Mouse (Mus musculus) embryo, embryonic 10 days (tissue): Measurements from ENCODE around the gene Ccnl2.
"Not testable (repeated sequence)": the region's sequence is repeated elsewhere in the genome, so short reads cannot be mapped to it uniquely, and the experiment has no call there.

Source experiments
- DNase-seq: peaks from one replicate; pipeline ENCODE4 v3.0.0-alpha.2; 2015; ENCODE audit warnings: low spot score

The Ccnl2 gene

GRCm38 (mm10) chr4:155811929-155812664, at the start of gene Ccnl2:
Ccnl2 (plus strand) TSS chr4:155812489.
- DNase-seq: peak; percentile 97

DNA sequence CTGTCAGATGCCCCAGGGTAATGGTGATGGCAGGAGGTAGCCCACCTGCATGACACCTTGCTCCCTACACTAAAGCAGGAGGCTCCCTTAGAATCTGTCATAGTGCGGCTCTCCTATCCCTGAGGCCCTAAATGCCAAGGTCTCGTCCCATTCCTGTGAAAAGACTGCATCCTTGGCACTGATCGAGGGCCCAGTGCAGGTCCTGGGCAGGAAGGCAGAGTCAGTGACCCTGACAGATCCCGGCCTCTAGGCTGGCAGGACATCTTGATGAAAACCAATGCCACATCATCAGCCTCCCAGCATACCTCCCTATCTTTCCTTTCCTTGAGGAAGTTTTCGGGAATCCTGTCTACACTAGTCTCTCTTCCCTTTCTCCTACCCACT, 42.8 kb upstream of the Ccnl2 start:
- DNase-seq: no peak

DNA sequence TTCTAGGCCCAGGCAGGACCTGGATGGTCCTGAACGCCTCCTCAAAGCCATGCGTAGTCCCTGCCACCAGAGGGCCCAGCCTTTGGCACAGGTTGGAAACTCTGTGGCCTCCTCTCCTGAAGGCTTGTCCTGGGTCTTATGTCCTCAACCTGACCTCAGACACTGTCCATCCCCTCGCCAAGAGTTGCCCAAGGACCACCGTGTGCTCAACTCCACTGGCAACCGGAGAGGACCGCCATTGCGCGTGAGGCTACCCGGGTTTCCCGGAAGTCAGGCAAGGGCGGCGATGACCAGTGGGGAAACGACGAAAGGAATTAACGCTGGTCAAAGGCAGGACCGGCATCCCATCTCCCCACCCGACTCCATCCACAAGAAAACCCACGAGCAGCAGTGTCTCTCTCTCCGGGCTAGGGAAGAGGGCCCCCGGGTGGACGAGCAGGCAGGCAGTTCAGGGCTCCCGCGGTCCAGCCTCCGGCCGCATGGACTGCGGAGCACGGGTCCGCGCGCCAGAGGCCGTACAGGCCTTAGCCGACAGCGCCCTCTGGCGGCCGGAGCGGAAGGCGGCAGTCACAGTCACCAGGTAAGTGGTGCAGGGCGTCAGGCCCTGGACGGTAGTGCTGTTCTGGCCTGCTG, 42.3 kb upstream of the Ccnl2 start:
- DNase-seq: peak; percentile 96

GRCm38 (mm10) chr4:155770626-155771025, 41.7 kb upstream of the Ccnl2 start:
- no peak for DNase-seq

DNA sequence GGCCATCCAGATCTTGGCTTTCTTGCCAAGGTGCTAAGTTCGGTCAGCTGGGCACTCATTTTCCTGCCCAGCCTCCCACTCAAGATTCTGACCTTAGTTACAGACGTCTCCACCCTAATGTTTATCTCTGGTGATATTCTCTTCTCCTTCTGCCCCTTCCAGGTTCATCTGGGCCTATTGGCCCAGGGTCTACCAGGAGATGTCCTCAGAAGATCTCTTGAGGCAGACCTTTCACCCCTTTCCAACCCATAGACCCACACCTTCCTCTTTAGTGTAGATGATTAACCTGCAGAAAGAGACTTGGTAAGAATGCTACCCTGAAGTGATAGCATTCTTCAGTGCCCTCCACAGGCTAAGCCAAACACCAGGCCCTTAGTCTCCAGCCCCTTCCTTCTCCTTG, 40.6 kb upstream of the Ccnl2 start:
- DNase-seq: no peak

DNA sequence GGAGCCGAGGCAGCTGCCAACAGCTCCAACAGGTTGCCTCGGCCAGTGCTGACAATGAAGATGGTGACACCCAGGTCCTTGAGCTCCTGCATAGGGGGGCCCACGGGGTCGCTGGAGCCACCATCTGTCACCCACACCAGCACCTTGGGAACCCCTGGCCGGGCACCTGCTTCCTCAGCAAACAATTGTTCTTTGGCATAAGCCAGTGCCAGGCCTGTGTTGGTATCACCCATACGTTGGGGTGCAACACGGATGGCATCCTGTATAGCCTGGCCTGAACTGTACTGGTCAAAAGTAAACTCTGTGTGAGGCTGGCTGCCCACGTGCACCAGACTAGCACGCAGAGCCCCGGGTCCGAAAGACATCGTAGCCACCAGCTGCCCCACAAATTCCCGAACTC, 39.5 kb upstream of the Ccnl2 start:
- no peak for DNase-seq

DNA sequence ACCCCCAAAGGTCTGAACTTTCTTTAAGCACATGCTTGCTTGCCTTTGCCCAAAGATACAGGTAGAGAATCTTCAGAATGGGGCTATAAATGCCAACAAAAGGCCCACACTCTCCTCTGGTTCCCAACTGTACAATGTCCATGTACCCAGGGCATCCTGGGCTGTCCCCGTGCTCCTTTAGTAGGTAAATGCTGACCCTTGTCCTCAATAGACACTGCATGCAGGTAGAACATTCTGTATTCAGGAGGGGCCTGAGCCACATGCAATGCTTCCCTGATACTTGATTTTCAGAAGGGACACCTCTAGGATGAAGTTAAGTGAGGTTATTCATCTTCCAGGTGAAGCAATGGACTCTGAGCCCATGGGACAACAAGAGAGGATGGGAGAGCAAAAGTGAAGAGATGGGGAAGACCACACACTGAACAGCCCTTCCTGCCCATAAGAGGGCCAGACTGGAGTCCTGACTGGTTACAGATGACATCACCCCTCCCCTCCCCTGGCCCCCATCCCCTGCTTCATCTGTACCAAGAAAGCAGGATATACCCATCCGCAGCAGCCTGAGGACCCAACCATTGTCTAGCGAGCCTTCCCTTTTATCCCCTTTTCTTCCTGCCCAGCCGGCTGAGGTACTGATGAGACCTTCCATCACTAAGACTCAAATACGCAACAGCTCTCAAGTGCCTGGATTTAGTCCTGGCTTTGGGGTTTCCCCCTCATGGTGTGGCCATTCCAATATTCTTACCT, 38.8 kb upstream of the Ccnl2 start:
- peak; percentile 17 for DNase-seq

- peak; percentile 93 for DNase-seq
Observed at GRCm38 (mm10) chr4:155774280-155774754, 38.0 kb upstream of the Ccnl2 start, which contains the start of gene Vwa1. Vwa1 (minus strand) TSS chr4:155774698.

DNA sequence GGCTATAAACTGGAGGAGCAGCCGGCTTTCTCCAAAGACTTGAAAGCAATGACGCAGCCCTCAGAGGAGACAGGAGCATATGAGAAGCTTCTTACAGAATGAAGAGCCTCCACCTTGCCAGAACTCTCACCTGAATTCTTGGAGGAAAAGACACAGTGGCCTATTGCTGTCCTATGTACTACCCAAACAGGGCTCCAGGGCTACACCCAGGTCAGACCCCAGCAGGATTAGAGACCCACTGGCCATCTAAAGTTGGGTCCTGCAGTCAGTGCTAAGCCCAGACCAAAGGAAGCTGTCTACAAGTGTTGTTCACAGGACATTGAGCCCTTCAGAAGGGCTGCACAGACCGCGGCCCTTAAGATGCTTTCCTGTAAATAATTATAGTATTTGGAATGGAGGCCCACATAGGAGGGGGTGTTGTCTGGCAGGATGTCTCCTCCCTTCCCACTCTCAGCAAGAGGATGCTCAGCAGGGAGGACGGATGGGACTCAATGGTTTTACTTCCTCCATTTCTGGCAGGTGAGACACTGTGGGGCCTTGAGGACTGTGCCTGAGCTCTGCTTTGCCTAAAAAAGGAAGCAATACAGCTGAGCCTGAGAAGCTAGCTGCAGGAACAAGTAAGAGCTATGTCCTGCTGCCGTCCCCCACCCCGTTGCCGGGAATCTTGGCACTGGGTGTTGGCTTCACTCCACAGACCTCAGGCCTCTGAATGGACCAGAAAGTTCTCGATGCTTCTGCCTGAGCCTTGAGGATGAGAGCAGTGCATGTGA, 37.1 kb upstream of the Ccnl2 start:
- DNase-seq: no peak

GRCm38 (mm10) chr4:155775855-155776254, 36.4 kb upstream of the Ccnl2 start:
- no peak for DNase-seq

DNA sequence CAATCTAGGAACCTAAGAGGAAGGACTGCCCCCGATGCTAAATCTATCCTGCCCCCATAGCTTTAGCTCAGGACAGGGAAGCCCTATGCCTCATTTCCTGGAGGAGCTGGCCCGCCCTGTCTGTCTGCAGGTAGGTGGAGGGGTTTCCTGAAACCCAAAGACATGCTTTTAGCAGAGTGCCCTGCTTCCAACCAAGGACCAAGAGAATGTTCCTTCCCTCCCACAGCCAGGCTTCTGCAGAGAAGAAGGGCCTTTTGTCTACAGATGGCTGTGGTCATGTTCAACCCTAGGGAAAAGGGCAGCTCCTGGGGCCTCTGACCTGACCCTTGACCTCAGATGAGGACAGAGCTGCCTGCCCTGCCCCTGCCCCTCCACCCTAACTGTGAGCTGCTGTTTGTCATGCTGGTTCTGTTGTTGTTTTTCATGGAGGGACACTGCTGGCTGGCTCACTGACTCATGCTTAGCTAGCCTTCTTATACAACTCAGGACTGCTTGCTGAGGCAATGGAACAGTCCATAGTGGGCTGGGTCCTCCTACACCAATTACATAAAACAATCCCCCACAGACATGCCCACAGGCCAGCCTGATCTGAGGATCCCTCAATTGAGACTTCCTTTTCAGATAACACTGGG, 35.5 kb upstream of the Ccnl2 start:
- DNase-seq: peak; percentile 84

DNA sequence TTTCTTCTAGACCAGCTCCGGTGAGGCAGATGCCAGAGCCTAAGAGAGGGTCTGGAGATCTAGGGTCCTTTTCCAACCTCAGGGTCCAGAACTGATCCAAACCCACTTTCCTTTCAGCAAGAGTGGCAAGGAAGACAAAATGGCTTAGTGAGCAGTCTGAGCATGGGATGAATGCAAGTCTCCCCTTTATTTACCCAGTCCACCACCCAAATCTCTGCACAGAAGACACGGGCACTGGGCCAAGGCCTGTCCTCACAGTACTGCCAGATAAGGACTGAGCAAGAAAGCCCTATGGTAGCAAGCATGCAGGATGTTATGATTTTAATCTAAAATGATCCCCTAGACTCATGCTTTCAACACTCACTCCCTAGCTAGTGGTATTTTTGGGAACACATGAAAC, 34.5 kb upstream of the Ccnl2 start:
- no peak for DNase-seq

GRCm38 (mm10) chr4:155779498-155779897, 32.8 kb upstream of the Ccnl2 start:
- no peak for DNase-seq

DNA sequence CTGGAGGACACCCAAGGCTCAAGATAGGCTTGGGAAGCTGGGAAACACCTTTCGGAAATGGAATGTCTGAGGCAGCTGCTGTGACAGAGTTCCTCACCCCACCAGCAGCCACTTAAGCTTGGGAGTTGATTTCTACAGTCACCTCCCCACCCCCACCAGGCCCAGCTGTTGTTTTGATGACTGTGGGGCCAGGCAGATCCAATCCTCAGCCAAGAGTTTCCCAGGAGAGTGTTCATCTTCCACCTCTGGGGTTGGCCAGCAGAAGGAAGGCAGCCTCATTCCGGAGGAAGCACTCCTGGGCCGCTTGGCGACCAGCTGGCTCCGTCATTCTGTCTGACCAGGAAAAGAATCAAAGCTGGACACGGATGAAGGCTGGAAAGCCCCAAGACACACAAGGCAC, 31.4 kb upstream of the Ccnl2 start:
- peak; percentile 24 for DNase-seq

GRCm38 (mm10) chr4:155783486-155784080, 28.7 kb upstream of the Ccnl2 start:
- DNase-seq: no peak

DNA sequence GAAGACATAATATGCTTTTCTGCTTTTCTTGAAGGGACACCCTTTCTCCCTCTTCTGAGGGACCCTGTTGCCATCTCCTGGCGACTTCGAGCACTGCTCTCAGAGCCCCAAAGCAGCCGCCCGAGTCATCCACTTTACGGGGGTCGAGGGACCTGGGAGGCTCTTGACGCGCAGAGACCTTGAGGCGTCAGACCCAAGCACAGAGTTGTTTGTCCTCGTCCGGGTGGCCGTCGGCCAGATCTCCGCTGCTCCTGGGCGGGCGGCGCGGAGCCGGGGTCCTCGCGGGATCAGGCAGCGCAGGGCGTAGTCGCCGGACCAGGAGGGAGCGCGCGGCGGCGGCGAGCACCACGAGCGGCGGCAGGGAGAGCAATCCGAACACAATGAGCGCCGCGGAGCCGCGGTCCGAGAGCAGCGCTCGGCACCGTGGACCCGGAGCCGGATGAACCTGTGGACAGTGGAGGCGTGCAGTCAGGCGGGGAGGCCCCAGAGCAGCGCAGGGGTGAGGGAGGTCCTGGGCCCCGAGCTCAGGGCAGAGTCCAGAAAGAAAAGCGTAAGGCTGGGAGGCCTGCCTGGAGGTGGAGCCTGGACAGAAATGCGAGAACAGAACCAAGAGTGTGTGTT, 28.1 kb upstream of the Ccnl2 start:
- peak; percentile 87 for DNase-seq

DNA sequence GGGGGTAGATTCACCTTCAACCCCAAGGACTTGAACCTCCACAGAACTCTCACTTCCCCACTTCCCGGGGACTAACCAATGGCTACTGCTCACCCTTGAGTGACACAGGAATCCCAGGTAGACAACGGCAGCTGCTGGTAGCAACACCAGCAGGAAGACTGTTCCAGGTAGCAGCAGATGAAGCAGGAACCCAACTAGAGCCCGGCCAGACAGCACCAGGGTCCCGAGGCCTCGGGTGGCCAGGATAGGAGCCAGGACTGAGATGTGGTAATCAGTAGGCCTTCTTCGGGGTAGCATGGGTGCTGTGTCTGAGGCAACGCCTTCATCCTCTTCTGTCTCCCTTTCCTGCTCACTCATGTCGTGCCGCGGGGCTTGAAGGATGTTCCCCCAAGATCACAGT, 27.0 kb upstream of the Ccnl2 start:
- DNase-seq: no peak

- DNase-seq: no peak
Observed at GRCm38 (mm10) chr4:155785819-155786218, 26.5 kb upstream of the Ccnl2 start, which contains the start of gene Tmem88b. Tmem88b (minus strand) TSS chr4:155785874.

DNA sequence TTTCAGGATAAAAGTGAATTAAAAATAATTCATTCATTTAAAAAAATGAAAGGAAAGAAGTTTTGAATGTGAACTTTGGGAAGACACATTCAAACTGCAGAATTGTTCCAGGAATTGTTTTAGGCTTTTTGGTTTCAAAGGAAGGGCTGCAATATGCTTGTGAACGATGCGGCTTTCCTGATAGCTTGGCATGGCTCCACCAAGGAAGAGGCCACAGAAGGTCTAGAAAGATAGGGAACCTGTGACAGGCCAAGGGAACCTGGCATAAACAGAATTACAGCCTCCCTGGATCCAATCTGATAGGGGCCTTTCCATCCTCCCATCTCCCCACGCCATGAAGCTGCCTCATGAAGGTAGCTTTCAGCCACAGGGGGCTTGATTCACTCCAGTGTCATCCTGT, 24.0 kb upstream of the Ccnl2 start:
- DNase-seq: no peak

DNA sequence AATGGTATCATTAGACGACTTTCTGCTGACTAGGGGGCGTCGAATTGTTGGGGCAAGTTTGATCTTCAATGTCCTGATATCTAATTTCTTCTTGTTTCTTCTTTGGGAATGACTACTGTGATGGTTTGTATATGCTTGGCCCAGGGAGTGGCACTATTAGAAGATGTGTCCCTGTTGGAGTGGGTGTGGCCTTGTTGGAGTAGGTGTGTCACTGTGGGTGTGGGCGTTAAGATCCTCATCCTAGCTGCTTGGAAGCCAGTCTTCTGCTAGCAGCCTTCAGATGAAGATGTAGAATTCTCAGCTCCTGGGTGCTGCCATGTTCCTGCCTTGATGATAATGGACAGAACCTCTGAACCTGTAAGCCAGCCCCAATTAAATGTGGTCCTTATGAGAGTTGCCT, 23.5 kb upstream of the Ccnl2 start:
- DNase-seq: not testable (repeated sequence)

- no peak for DNase-seq
Observed at GRCm38 (mm10) chr4:155790021-155790489, 22.2 kb upstream of the Ccnl2 start, which contains the start of gene Ankrd65. Ankrd65 (plus strand) TSS chr4:155790439.
